Mouse (Mus musculus) E14TG2a.4 (cell line): ENCODE data around the gene Ralgps1.

Source experiments
- CTCF ChIP-seq: conservative IDR thresholded peaks from 2 replicates; pipeline ENCODE4 v1.5.1; 2014; ENCODE audit warnings: low read length
- POU5F1 ChIP-seq: IDR thresholded peaks from 2 replicates; pipeline ENCODE4 v1.6.1; 2014; ENCODE audit warnings: low read length, borderline replicate concordance

- TF ChIP-seq CTCF = no peak
- TF ChIP-seq POU5F1 = no peak
These were observed 32.3 kb upstream of the Ralgps1 start for GRCm38 (mm10) chr2:33403511-33404003.
